Mouse (Mus musculus) kidney, embryonic 14.5 days (tissue): ENCODE measurements around the gene Pgm1. TPM values are rescaled to one million over a fixed set of nuclear protein-coding genes. Genes with fewer than 3 reads are reported as not detected.

Experiments used
- ATAC-seq: fragments of 200-750 bp; cut with Nextera tagmentation; 2 replicates; pipeline ENCODE4 v1.8.0; 2017; ENCODE audit warnings: moderate number of reproducible peaks, mild to moderate bottlenecking, moderate TSS enrichment, moderate library complexity; ENCODE audit not compliant: low FRiP score, low TSS enrichment
- H3K27ac ChIP-seq: fragments of 300-500 bp; sonication (generic); 2 replicates; pipeline ENCODE4 v1.5.1; 2014; ENCODE audit warnings: low read depth, mild to moderate bottlenecking, low read length, moderate library complexity, mixed read lengths
- H3K27me3 ChIP-seq: fragments of 300-500 bp; sonication (generic); 2 replicates; pipeline ENCODE4 v1.6.1; 2014; ENCODE audit warnings: mild to moderate bottlenecking, low read length; ENCODE audit not compliant: control insufficient read depth, insufficient read depth
- H3K36me3 ChIP-seq: fragments of 300-500 bp; sonication (generic); 2 replicates; pipeline ENCODE4 v1.6.1; 2014; ENCODE audit warnings: low read length, mixed read lengths; ENCODE audit not compliant: control insufficient read depth, insufficient read depth
- H3K4me1 ChIP-seq: fragments of 300-500 bp; sonication (generic); 2 replicates; pipeline ENCODE4 v1.6.1; 2014; ENCODE audit warnings: low read length, mixed read lengths; ENCODE audit not compliant: control insufficient read depth, insufficient read depth
- H3K4me2 ChIP-seq: fragments of 300-500 bp; sonication (generic); replicated peaks from 2 replicates; pipeline ENCODE4 v1.6.1; 2014; ENCODE audit warnings: low read depth, mild to moderate bottlenecking, low read length
- H3K4me3 ChIP-seq: fragments of 300-500 bp; sonication (generic); 2 replicates; pipeline ENCODE4 v1.5.1; 2014; ENCODE audit warnings: mild to moderate bottlenecking, low read length
- H3K9ac ChIP-seq: fragments of 300-500 bp; sonication (generic); 2 replicates; pipeline ENCODE4 v1.6.1; 2014; ENCODE audit warnings: low read depth, mild to moderate bottlenecking, low read length, moderate library complexity
- H3K9me3 ChIP-seq: fragments of 300-500 bp; sonication (generic); 2 replicates; pipeline ENCODE4 v1.6.1; 2016; ENCODE audit warnings: low read length; ENCODE audit not compliant: control insufficient read depth
- WGBS: fragments of 180-500 bp; shearing (Covaris S2); extraction: QIAGEN DNeasy Blood & Tissue Kit; methylation state at CpG from one replicate; pipeline ENCODE4 v1.1.7; 2014; 5-methylcytosine and 5-hydroxymethylcytosine counted together
- polyA plus RNA-seq: library from polyadenylated mRNA; unstranded; fragments of >200 nt; fragmentation: Nextera tagmentation; extraction: Ambion mirVana; gene quantifications from 2 replicates; pipeline ENCODE4 v1.2.1, GENCODE M21; 2014

Gene Pgm1
- polyA plus RNA-seq, 1 experiment from 2014 or later = 58.3 TPM

DNA sequence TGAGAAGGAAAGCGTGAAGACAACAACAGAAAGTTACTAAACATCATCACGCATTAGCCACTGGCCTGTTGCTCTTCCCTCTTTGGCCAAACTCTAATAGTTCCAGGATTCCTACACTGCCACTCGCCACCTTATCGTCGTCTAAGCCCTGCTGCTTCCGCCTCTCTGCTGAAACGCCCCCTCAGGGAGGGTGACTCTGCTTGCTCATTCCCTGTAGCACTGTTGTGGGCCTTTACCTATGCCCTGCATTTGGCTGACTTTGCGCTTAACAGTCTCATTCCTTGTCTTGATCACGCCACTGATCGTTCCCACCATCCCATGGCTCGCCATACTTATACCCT is 2.0 kb downstream of the Pgm1 start:
- no peaks in the 10 kb centered on the region; the same call in 1 of the 2 replicates for H3K4me1 ChIP-seq
- no peak for ATAC-seq
- WGBS = 73% methylated on average over 11 of the region's 11 CpGs
- no peaks in the 10 kb centered on the region for H3K27me3 ChIP-seq
- H3K27ac ChIP-seq = no peak overlapping the region
- no peaks in the 10 kb centered on the region for H3K9me3 ChIP-seq
- H3K36me3 ChIP-seq = no peaks in the 10 kb centered on the region
- no peak overlapping the region for H3K4me2 ChIP-seq
- no peak overlapping the region for H3K9ac ChIP-seq
- no peak overlapping the region; the same call in 1 of the 2 replicates for H3K4me3 ChIP-seq

GRCm38 (mm10) chr4:99931807-99932206 is 2.6 kb downstream of the Pgm1 start:
- Histone ChIP-seq H3K9ac (no peak overlapping the region), H3K27ac (no peak overlapping the region), H3K4me2 (no peak overlapping the region), H3K27me3 (no peaks in the 10 kb centered on the region), H3K4me3 (no peak overlapping the region), H3K4me1 (no peaks in the 10 kb centered on the region; the same call in 1 of the 2 replicates), H3K9me3 (no peaks in the 10 kb centered on the region), H3K36me3 (no peaks in the 10 kb centered on the region)
- 90% methylated on average over 4 of the region's 4 CpGs for WGBS
- ATAC-seq = no peak

DNA sequence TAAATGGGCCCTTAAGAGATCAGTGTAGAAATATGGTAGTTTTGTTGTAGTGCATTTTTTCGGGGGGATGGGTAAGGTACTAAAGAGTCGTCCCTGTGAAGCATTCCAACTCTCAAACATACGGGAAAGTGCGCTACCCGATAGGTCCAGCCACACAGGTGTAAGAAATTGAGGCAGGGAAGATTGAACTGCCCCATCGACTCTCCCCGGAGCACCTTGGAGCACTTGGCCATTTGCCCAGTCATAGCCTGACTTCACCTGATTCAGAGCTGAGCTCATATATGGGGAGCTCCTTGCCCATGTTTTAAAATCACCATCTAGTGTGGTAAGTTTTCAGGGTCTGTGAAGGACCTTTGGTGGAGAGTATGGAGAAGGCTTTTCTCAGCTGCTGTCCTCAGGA is 5.6 kb downstream of the Pgm1 start:
- no peak overlapping the region for H3K4me3 ChIP-seq
- 90% methylated on average over 7 of the region's 7 CpGs for WGBS
- H3K4me2 ChIP-seq = no peak overlapping the region
- no peaks in the 10 kb centered on the region for H3K9me3 ChIP-seq
- no peak overlapping the region for H3K27ac ChIP-seq
- H3K36me3 ChIP-seq = no peaks in the 10 kb centered on the region
- no peaks in the 10 kb centered on the region; the same call in 1 of the 2 replicates for H3K4me1 ChIP-seq
- ATAC-seq = no peak
- H3K9ac ChIP-seq = no peak overlapping the region
- H3K27me3 ChIP-seq = no peaks in the 10 kb centered on the region

DNA sequence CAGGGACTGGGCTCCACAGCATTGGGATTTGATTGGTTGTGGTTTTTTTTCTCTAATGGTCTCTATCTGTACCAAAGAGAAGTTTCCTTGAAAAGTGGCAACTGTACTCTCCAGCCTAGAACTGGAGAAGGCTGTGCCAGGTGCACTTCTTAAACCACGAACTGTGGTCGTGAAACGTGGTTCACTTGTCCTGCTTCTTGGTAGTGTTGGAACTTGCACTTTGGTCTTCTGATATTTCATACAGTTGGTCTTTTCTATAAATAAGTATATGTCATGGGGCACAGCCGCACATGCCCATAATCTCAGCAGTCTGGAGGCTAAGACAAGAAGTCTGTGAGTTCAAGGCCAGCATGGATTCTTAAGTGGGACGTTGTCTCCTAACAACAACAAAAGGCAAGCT is 7.1 kb downstream of the Pgm1 start:
- no peak overlapping the region for H3K9ac ChIP-seq
- H3K36me3 ChIP-seq = no peaks in the 10 kb centered on the region
- no peaks in the 10 kb centered on the region for H3K4me1 ChIP-seq
- no peaks in the 10 kb centered on the region for H3K9me3 ChIP-seq
- H3K27ac ChIP-seq = no peak overlapping the region
- H3K27me3 ChIP-seq = no peaks in the 10 kb centered on the region
- H3K4me3 ChIP-seq = no peak overlapping the region
- ATAC-seq = no peak
- H3K4me2 ChIP-seq = no peak overlapping the region
- 89% methylated on average over 5 of the region's 5 CpGs for WGBS

DNA sequence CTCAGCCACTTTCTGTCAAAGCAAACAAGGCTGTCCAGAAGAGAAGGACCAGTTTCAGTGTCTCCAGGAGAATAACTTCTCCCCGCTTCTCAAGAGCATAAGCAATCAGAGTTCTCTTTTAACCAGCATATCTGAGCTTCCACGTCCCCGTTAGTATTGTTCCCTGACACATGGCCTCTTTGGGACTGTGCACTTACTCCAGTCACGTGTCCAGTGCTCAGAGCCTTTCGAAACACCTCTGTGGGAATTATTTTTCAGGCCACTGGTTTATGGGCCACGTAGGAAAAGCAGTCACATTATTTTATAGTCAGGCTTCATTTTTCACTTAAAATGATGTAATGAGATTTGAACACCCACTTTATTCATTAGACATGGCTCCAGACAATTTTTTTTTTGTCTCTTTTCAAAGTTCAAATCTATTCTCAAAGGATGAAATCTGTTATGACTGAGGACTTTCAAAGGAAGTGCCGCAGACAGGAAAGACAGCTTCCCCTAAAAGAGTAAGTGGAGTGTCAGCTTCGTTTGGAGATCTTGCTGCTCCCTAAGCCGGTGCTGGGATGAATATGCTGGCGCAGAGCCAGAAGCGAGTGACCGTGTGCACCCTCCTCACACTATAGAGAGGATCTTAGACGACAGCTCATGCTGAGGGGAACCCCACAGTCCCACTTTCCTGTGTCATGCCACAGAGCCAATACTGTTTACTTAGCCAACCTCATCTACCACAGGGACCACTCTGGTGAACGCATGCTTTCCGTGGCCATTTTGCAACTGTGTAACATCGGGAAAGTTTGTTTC is 10.7 kb downstream of the Pgm1 start:
- H3K36me3 ChIP-seq = no peaks in the 10 kb centered on the region
- H3K27me3 ChIP-seq = no peaks in the 10 kb centered on the region
- no peak overlapping the region for H3K9ac ChIP-seq
- no peak overlapping the region for H3K27ac ChIP-seq
- no peaks in the 10 kb centered on the region for H3K9me3 ChIP-seq
- no peak overlapping the region for H3K4me3 ChIP-seq
- H3K4me2 ChIP-seq = no peak overlapping the region
- no peaks in the 10 kb centered on the region for H3K4me1 ChIP-seq
- WGBS = 67% methylated on average over 16 of the region's 16 CpGs
- ATAC-seq = no peak

- Histone ChIP-seq H3K27ac (no peak overlapping the region), H3K4me1 (no peaks in the 10 kb centered on the region), H3K36me3 (no peaks in the 10 kb centered on the region), H3K4me3 (no peak overlapping the region), H3K27me3 (no peaks in the 10 kb centered on the region), H3K9me3 (no peaks in the 10 kb centered on the region), H3K9ac (no peak overlapping the region), H3K4me2 (no peak overlapping the region)
- WGBS = 73% methylated on average over 10 of the region's 10 CpGs
- ATAC-seq = no peak
These were observed 12.6 kb downstream of the Pgm1 start for GRCm38 (mm10) chr4:99941655-99942414.

GRCm38 (mm10) chr4:99944606-99945005 is 15.4 kb downstream of the Pgm1 start:
- Histone ChIP-seq H3K9me3 (no peaks in the 10 kb centered on the region), H3K4me3 (no peak overlapping the region), H3K36me3 (no peaks in the 10 kb centered on the region), H3K27ac (no peak overlapping the region), H3K4me2 (no peak overlapping the region), H3K27me3 (no peaks in the 10 kb centered on the region), H3K4me1 (no peaks in the 10 kb centered on the region), H3K9ac (no peak overlapping the region)
- WGBS = 65% methylated on average over 2 of the region's 2 CpGs
- ATAC-seq = no peak

- 91% methylated on average over 7 of the region's 7 CpGs for whole genome bisulfite sequencing
- Histone ChIP-seq H3K36me3 (no peaks in the 10 kb centered on the region), H3K4me3 (no peak overlapping the region), H3K9me3 (no peaks in the 10 kb centered on the region), H3K9ac (no peak overlapping the region), H3K4me2 (no peak overlapping the region), H3K27me3 (no peaks in the 10 kb centered on the region), H3K27ac (no peak overlapping the region), H3K4me1 (no peaks in the 10 kb centered on the region)
- ATAC-seq = no peak
These were observed 15.8 kb downstream of the Pgm1 start for GRCm38 (mm10) chr4:99945011-99945410.

- no peaks in the 10 kb centered on the region for H3K27me3 ChIP-seq
- no peak overlapping the region for H3K9ac ChIP-seq
- H3K36me3 ChIP-seq = no peaks in the 10 kb centered on the region
- no peak overlapping the region for H3K4me3 ChIP-seq
- H3K27ac ChIP-seq = no peak overlapping the region
- H3K4me2 ChIP-seq = no peak overlapping the region
- WGBS = 81% methylated on average over 2 of the region's 2 CpGs
- no peaks in the 10 kb centered on the region for H3K9me3 ChIP-seq
- no peak for ATAC-seq
- no peaks in the 10 kb centered on the region for H3K4me1 ChIP-seq
These were observed 17.3 kb downstream of the Pgm1 start for GRCm38 (mm10) chr4:99946516-99946915.
